Mouse (Mus musculus): Measurements from ENCODE around the gene Gm3854. TPM values are rescaled to one million over a fixed set of nuclear protein-coding genes. Genes with fewer than 3 reads are reported as not detected.
A peak's percentile ranks its signal among the peaks of the same experiment; 100 is the strongest.
"Not testable (repeated sequence)": the region's sequence is repeated elsewhere in the genome, so short reads cannot be mapped to it uniquely, and the experiment has no call there.

The Gm3854 gene
- polyA plus RNA-seq, 1 experiment from 2014 or later: 1.3 TPM

DNA sequence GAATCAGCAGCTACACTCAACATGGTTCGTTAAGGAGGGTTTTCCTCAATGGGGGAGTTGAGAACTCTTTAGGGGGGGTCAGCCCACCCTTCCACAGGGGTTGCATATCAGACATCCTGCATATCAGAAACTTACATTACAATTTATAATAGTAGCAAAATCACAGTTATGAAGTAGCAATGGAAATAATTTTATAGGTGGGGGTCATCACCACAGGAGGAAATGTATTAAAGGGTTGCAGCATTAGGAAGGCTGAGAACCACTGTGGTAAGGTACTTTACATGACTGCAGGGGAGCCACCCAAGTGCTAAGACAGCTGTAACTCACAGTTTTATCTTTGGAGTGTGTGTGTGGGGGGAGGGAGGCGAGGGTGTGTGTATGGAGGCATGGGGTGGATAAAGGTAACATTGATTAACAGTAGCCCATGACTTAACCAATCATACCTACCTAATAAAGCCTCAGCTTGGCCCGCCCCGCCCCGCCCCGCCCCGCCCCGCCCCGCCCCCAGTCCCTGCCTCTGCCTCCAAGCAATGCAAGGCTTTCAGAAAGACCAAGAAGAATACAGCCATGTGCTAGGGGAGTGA is 17.0 kb downstream of the Gm3854 start:
- no peak for ATAC-seq (ENCODE audit: low read depth)
- DNase-seq (ENCODE audit: low spot score): no peak

DNA sequence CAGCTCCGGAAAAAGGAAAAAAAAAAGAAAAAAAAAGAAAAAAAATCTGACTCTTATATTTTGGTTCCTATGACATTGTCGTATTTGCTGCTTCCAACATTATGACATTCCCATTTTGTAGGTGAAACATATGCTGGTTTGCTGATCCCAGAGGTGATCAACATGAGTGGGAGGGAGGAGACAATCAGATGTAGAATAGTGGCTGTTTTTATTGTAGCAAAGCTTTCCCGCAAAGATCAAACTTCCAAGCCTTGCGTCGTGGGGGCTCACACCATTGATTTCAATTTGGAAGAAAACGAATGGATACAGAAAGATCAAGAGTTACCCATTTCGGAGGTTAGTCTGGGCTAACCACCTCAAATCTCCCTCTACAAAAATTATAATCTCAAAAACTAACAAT is 18.2 kb downstream of the Gm3854 start:
- Histone ChIP-seq H3K4me2 (ENCODE audit: low read depth, low read length) (peak overlapping the region; percentile 59), H3K36me3 (ENCODE audit: control insufficient read depth, insufficient read depth, low read length) (no peaks in the 10 kb centered on the region), H3K9me3 (ENCODE audit: control insufficient read depth, low read length) (no peaks in the 10 kb centered on the region), H3K9ac (ENCODE audit: low read depth, low read length) (peak overlapping the region; percentile 66), H3K4me3 (ENCODE audit: low read depth, low read length) (peak overlapping the region; percentile 46), H3K4me1 (ENCODE audit: control insufficient read depth, insufficient read depth, low read length) (peaks cover 6% of the 10 kb centered on the region), H3K27ac (replicated peaks; ENCODE audit: low read depth, low read length) (peak overlapping the region; percentile 86), H3K27me3 (replicated peaks; ENCODE audit: control insufficient read depth, insufficient read depth, low read length) (no peaks in the 10 kb centered on the region)
- ATAC-seq (ENCODE audit: low read depth): no peak
- DNase-seq (ENCODE audit: low spot score): no peak
- 28% methylated on average over 7 of the region's 7 CpGs for WGBS

More for the DNA sequence above, 17.0 kb downstream of the Gm3854 start:
- Histone ChIP-seq H3K4me1 (ENCODE audit: control insufficient read depth, insufficient read depth, low read length) (peaks cover 6% of the 10 kb centered on the region), H3K4me2 (ENCODE audit: low read depth, low read length) (no peak overlapping the region), H3K9me3 (ENCODE audit: control insufficient read depth, low read length) (no peaks in the 10 kb centered on the region), H3K27ac (replicated peaks; ENCODE audit: low read depth, low read length) (no peak overlapping the region), H3K36me3 (ENCODE audit: control insufficient read depth, insufficient read depth, low read length) (no peaks in the 10 kb centered on the region), H3K9ac (ENCODE audit: low read depth, low read length) (no peak overlapping the region), H3K4me3 (ENCODE audit: low read depth, low read length) (no peak overlapping the region), H3K27me3 (replicated peaks; ENCODE audit: control insufficient read depth, insufficient read depth, low read length) (no peaks in the 10 kb centered on the region)
- WGBS: 27% methylated on average over 5 of the region's 9 CpGs

DNA sequence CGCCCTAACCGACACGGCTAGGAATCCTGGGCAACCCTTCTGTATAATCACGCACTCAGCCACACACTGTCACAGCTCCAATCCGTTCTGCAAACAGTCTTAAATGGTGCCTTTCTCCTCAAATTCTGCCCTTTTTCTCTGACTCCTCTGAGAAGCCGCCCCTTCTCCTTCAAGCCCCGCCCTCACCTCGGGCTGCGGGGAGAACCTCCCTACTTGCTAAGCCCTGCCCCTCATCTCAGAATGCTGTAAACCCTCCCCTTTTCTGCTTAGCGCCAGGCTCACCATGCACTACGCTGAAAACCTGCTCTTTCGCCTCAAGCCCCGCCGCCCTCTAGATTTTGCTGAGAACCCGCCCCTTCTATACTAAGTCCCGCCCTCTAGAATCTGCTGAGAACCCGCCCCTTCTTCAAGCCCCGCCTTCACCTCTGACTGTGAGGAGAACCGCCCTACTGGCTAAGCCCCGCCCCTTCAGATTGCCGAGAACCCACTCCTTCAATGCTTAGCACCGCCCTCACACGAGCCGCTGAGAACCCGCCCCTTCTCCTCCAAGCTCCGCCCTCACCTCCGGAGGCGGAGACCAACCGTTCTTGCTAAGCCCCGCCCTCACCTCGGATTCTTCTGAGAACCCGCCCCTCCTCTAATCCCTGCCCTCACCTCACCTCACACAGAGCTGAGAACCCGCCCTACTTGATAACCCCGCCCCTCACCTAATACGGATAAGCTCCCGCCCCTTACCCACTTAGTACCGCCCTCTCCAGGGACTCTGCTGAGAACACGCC is 18.9 kb downstream of the Gm3854 start:
- DNase-seq (ENCODE audit: low spot score) (peak; percentile 99), ATAC-seq (ENCODE audit: low read depth) (peak; percentile 95)
- H3K4me2 ChIP-seq (ENCODE audit: low read depth, low read length): peak overlapping the region; percentile 59
- under 1% methylated on average over 36 of the region's 38 CpGs for WGBS
- peak overlapping the region; percentile 86 for H3K27ac ChIP-seq (replicated peaks; ENCODE audit: low read depth, low read length)
- H3K9me3 ChIP-seq (ENCODE audit: control insufficient read depth, low read length): no peaks in the 10 kb centered on the region
- peak overlapping the region; percentile 66 for H3K9ac ChIP-seq (ENCODE audit: low read depth, low read length)
- H3K27me3 ChIP-seq (replicated peaks; ENCODE audit: control insufficient read depth, insufficient read depth, low read length): no peaks in the 10 kb centered on the region
- H3K36me3 ChIP-seq (ENCODE audit: control insufficient read depth, insufficient read depth, low read length): no peaks in the 10 kb centered on the region
- H3K4me1 ChIP-seq (ENCODE audit: control insufficient read depth, insufficient read depth, low read length): peaks cover 6% of the 10 kb centered on the region
- peak overlapping the region; percentile 46 for H3K4me3 ChIP-seq (ENCODE audit: low read depth, low read length)

DNA sequence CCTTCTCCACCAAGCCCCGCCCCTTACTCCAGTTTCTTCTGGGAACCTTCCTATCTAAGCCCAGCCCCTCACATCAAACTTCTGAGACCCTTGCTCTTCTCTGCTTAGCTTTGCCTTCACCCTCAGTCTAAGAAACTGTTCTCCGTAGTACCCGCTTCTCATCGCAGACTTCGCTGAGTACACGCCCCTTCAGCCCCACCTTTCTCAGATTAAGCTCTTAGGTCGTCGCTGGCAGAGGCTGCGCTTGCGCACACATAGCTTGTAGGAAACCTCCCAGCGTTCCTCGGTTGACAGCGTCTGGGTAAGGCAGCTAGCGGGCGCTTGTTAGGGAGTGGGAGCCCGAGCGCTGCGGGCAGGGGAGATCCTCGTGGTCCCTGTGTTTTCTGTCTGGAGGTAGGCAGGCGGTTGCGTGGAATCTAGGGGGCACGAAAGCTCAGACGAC is 19.5 kb downstream of the Gm3854 start, which contains the start of gene Zfp78:
Zfp78 (plus strand) TSS at position 234 of the 442 bp plus-strand sequence.
- DNase-seq (ENCODE audit: low spot score): peak; percentile 98
- Histone ChIP-seq H3K4me2 (ENCODE audit: low read depth, low read length) (peak within 1 kb of the TSS; percentile 59), H3K27ac (replicated peaks; ENCODE audit: low read depth, low read length) (peak within 1 kb of the TSS; percentile 86), H3K27me3 (replicated peaks; ENCODE audit: control insufficient read depth, insufficient read depth, low read length) (no peaks in the 10 kb centered on the region), H3K36me3 (ENCODE audit: control insufficient read depth, insufficient read depth, low read length) (no peaks in the 10 kb centered on the region), H3K9ac (ENCODE audit: low read depth, low read length) (peak within 1 kb of the TSS; percentile 66), H3K4me1 (ENCODE audit: control insufficient read depth, insufficient read depth, low read length) (peaks cover 6% of the 10 kb centered on the region), H3K4me3 (ENCODE audit: low read depth, low read length) (peak within 1 kb of the TSS; percentile 46), H3K9me3 (ENCODE audit: control insufficient read depth, low read length) (no peaks in the 10 kb centered on the region)
- WGBS: under 1% methylated on average over 23 of the region's 23 CpGs
- peak; percentile 89 for ATAC-seq (ENCODE audit: low read depth)

DNA sequence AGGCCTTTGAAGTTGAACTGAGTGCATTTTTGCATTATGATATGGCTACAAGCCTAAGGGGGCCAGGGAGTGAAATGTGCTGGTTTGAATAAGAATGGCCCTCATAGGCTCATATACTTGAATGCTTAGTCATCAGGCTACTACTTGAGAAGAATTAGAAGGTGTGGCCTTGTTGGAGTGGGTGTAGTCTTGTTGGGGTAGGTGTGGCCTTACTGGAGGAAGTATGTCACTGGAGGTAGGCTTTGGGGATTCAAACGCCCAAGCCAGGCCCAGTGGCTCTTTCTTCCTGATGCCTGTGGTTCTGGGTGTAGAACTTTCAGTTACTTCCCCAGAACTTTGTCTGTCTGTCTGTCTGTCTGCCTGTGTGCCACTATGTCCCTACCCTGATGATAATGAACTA is 21.2 kb downstream of the Gm3854 start:
- Histone ChIP-seq H3K9me3 (ENCODE audit: control insufficient read depth, low read length) (no peaks in the 10 kb centered on the region), H3K27me3 (replicated peaks; ENCODE audit: control insufficient read depth, insufficient read depth, low read length) (no peaks in the 10 kb centered on the region), H3K4me2 (ENCODE audit: low read depth, low read length) (no peak overlapping the region), H3K36me3 (ENCODE audit: control insufficient read depth, insufficient read depth, low read length) (no peaks in the 10 kb centered on the region), H3K9ac (ENCODE audit: low read depth, low read length) (no peak overlapping the region), H3K4me1 (ENCODE audit: control insufficient read depth, insufficient read depth, low read length) (peaks cover 6% of the 10 kb centered on the region), H3K27ac (replicated peaks; ENCODE audit: low read depth, low read length) (no peak overlapping the region), H3K4me3 (ENCODE audit: low read depth, low read length) (no peak overlapping the region)
- ATAC-seq (ENCODE audit: low read depth) (no peak), DNase-seq (ENCODE audit: low spot score) (no peak)
- WGBS: 46% methylated on average over 1 of the region's 1 CpGs

DNA sequence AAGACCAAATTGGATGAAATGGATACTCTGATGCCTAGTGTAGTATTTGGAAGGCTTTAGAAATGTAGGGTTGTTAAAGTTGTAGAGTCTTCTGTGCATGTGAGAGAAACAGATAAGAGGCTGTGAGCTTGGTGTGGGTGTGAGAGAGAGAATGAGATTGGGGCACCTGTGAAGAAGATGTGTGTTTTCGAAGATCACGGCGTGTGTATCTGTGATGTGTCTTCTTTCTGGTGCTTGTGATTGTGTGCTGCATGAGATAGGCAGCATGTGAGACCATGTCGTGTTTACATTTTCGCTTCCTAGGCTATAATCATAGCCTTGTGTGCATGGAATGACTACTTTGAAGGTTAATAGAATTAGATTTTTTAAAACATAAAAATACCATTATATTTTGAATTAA is 23.6 kb downstream of the Gm3854 start:
- no peak for DNase-seq (ENCODE audit: low spot score)
- Histone ChIP-seq H3K4me2 (ENCODE audit: low read depth, low read length) (no peak overlapping the region), H3K27ac (replicated peaks; ENCODE audit: low read depth, low read length) (no peak overlapping the region), H3K9me3 (ENCODE audit: control insufficient read depth, low read length) (no peaks in the 10 kb centered on the region), H3K36me3 (ENCODE audit: control insufficient read depth, insufficient read depth, low read length) (no peaks in the 10 kb centered on the region), H3K4me3 (ENCODE audit: low read depth, low read length) (no peak overlapping the region), H3K9ac (ENCODE audit: low read depth, low read length) (no peak overlapping the region), H3K27me3 (replicated peaks; ENCODE audit: control insufficient read depth, insufficient read depth, low read length) (no peaks in the 10 kb centered on the region), H3K4me1 (ENCODE audit: control insufficient read depth, insufficient read depth, low read length) (peaks cover 6% of the 10 kb centered on the region)
- 93% methylated on average over 5 of the region's 5 CpGs for WGBS
- ATAC-seq (ENCODE audit: low read depth): no peak

DNA sequence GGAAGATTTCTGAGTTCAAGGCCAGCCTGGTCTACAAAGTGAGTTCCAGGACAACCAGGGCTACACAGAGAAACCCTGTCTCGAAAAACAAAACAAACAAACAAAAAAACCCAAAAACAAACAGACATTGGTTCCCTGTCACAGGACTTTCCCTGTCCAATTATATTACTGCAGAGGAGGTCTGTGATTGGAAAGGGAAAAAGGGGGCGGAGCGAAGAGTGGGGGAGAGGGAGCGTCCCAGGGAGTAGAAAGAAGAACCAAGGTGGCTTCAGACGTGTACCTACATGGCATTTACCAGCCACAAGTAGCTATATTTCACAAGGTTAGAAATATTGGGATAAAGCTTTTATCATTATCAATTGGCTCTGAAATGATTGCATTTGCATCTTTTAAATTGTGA is 24.6 kb downstream of the Gm3854 start:
- not testable (repeated sequence) for H3K27ac ChIP-seq (replicated peaks; ENCODE audit: low read depth, low read length); H3K9me3 ChIP-seq (ENCODE audit: control insufficient read depth, low read length); H3K27me3 ChIP-seq (replicated peaks; ENCODE audit: control insufficient read depth, insufficient read depth, low read length); H3K36me3 ChIP-seq (ENCODE audit: control insufficient read depth, insufficient read depth, low read length); ATAC-seq (ENCODE audit: low read depth); H3K4me2 ChIP-seq (ENCODE audit: low read depth, low read length); H3K4me1 ChIP-seq (ENCODE audit: control insufficient read depth, insufficient read depth, low read length); DNase-seq (ENCODE audit: low spot score); H3K4me3 ChIP-seq (ENCODE audit: low read depth, low read length); H3K9ac ChIP-seq (ENCODE audit: low read depth, low read length)
- WGBS: 82% methylated on average over 5 of the region's 5 CpGs

DNA sequence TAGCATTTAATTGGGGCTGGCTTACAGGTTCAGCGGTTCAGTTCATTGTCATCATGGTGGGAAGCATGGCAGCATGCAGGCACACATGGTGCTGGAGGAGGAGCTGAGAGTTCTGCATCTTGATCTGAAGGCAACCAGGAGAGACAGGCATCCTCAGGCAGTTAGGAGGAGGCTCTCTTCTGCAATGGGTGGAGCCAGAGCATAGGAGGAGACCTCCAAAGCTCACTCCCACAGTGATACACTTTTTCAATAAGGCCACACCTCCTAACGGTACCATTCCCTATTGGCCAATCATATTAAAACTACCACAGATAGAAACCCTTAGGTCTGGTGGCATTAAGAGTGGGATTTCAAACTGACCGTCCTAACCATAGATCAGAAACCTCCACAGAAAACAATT is 25.9 kb downstream of the Gm3854 start:
- Histone ChIP-seq H3K27ac (replicated peaks; ENCODE audit: low read depth, low read length) (no peak overlapping the region), H3K4me3 (ENCODE audit: low read depth, low read length) (no peak overlapping the region), H3K4me2 (ENCODE audit: low read depth, low read length) (no peak overlapping the region), H3K9me3 (ENCODE audit: control insufficient read depth, low read length) (no peaks in the 10 kb centered on the region), H3K9ac (ENCODE audit: low read depth, low read length) (no peak overlapping the region), H3K4me1 (ENCODE audit: control insufficient read depth, insufficient read depth, low read length) (no peaks in the 10 kb centered on the region), H3K36me3 (ENCODE audit: control insufficient read depth, insufficient read depth, low read length) (no peaks in the 10 kb centered on the region), H3K27me3 (replicated peaks; ENCODE audit: control insufficient read depth, insufficient read depth, low read length) (no peaks in the 10 kb centered on the region)
- WGBS: 85% methylated on average over 3 of the region's 3 CpGs
- DNase-seq (ENCODE audit: low spot score) (no peak), ATAC-seq (ENCODE audit: low read depth) (no peak)

All from embryonic facial prominence, embryonic 14.5 days (tissue).